Mouse (Mus musculus): Measurements from ENCODE around the gene Cfap73.

The Cfap73 gene

DNA sequence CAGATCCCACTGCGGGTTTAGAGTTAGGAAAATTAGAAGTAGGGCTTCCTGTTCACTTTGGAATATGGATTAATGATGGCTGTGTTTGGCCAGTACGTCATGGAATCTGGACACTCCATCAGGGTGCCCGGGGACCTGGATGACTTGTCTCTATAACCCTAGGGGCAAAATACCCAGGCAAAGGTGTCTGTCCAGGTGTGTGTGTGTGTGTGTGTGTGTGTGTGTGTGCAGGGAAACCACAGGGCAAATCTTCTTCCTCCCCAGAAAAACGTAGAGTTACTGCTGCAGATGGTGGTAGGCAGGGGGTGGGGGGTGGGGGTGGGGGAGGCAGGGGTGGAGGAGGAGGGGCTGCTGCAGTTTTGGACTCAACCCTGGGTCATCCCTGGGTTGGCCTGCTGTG is 13.3 kb upstream of the Cfap73 start:
- no peak for DNase-seq

DNA sequence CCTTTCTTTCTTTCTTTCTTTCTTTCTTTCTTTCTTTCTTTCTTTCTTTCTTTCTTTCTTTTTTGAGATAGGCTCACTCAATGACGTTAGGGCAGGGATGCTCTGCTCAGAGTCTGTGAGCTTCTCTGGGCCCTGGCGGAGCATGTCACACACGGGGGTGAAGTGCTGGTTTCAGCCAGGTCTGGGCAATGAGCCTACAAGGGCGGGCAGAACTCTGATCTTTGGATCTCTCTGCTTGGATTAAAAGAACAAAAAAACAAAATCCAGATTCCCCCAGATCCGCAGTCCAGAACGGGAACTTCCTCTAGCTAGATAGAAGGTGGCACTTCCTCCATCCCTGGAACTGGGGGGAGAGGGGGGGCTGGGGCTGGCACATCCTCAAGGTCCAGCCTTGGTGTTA is 11.8 kb upstream of the Cfap73 start:
- DNase-seq = no peak

DNA sequence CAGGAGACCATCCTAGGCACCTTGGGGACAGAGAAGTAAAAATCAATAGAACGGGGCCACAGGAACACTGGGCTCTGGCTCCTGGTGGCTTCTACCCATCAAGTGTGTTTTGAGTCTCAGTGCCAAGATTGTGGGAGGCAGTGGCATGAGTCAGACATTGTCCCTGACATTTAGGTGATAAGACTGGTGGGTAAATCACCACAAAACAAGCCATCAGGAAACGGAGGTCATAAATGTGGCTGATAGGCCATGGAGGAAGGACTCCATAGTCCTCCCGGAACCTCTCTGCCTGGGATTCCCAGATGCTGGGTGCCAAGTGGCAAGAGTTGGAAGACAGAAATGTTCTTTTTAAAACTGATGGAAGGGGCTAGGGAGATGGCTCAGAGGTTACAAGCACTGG is 10.2 kb upstream of the Cfap73 start:
- no peak for DNase-seq

DNA sequence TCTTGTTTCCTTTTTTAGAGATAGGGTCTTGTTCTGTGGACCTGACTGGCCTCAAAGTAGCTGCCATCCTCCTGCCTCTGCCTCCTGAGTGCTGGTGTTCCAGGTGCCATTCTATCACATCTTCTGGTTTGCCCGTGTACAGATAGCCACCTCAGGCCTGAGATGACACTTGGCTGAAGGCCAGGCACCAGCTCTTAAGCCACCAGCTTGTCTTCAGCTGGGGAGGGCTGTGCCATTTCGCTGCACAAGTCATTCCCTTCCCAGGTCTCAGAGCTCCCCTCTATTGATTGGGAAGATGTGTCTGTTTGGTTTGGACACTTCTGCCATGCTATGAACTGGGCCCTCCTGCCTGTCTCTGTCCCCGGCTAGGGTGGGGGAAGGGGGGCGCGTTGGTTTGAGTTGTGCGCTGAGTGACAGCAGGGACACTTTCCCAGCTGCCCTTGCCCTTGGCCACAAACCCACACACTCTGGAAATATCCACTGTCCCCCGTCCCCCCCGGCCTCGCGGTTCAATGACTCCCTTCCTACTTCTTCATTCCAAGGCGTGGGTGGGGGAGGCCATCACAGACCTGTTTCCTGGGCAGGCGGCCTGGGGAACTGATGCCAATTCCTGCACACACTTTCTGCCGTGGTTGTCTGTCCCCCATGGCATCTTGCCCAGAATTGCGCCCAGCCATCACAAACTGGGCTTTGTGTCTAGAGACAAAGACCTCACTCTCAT is 9.5 kb upstream of the Cfap73 start:
- no peak for DNase-seq

DNA sequence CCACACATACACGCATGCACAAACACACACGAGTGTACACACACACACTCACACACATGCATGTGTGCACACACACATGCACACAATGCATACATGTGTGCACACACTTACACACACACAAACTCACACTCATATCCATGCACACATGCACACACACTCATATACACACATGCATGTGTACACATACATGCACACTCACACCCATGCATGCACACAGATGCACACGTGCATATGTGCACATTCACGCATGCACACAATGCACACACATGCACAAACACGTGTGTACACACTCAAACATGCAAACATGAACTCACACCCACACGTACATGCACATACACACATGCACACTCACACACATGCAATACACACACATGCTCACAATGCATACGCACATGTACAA is 6.1 kb upstream of the Cfap73 start:
- no peak for DNase-seq

DNA sequence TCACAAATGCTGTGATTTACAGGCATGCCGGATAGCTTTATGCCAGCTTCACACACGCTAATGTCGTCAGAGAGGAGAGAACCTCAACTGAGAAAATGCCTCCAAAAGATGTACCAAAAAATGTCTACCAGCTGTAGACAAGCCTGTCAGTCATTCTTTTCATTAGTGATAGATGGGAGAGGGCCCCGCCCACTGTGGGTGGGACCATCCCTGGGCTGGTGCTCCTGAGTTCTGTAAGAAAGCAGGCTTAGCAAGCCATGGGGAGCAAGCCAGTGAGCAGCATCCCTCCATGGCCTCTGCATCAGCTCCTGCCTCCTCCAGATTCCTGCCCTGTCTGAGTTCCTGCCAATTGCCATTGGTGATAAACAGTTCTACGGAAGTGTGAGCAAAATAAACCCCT is 1.6 kb upstream of the Cfap73 start:
- DNase-seq = no peak

DNA sequence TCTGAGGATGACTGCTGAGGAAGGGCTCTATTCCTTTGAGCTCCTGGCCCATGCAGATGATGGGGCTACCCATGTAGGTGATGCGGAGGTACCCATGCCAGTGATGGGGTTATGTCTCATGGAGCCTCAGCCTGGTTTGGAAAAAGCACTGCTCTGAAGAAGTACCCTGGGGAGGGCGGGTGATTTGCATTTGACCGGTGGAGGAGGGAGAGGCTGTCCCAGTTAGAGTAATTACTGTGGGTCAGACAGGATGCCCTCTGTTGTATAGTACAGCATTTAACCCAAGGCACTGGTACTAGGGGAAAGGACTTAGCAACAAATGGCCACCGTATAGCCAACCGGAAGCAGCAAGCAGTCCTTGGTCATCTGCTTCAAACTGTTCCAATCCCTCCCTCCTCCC is 825 bp upstream of the Cfap73 start:
- no peak for DNase-seq

DNA sequence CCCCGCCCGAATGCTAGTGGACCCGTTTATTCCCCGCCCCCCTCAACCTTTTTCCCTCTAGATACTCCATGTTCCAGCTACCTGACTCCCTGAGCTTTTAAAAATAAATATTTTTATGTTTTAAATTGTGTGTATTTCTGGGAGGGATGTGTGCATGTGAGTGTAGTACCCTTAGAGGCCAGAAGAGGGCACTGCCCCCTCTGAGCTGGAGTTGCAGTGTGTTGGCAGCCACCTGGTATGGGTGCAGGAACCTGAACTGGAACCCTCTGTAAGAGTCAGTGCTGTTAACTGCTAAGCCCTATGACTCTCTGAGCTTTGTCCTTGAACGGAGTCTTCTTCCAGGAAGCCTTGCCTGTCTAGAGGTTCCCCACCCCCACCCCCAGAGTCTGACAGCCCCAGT is 2.1 kb downstream of the Cfap73 start:
- DNase-seq = no peak

DNA sequence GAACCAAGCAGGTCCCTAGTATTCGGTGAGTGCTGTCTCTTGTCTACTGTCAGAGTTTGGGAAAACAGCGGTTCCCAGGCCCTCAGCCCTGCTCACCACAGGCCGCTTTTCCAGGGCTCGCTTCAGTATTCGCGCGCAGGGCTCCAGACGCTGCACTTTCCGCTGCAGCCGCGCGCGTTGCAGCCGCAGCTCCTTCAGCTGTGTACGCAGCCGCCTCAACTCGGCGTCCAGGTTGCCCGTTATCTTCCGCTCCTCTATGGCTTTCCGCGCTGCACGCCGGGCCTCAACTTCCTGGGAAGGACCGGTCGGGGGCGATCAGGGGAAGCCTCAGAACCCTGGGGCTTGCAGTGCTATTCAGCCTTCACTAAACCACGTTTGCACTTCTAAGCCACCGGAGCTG is 2.9 kb downstream of the Cfap73 start:
- no peak for DNase-seq

DNA sequence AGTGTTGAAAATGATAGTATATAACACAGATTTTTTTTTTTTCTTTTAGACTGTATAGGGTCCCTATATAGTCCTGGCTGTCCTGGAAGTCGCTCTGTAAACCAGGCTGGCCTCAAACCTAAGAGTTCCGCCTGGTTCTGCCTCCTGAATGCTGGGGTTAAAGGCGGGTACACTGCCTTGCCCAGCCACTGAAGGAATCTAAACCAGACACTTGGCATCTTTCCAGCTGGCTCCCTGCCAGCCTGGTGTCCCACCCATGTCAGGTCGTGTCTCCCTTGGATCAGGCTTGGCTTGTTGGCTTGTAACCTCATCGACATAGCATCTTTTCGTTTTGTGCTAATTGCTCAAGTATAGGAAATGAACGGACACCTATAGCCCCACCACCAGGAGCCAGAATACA is 5.4 kb downstream of the Cfap73 start:
- peak; percentile 89 for DNase-seq

DNA sequence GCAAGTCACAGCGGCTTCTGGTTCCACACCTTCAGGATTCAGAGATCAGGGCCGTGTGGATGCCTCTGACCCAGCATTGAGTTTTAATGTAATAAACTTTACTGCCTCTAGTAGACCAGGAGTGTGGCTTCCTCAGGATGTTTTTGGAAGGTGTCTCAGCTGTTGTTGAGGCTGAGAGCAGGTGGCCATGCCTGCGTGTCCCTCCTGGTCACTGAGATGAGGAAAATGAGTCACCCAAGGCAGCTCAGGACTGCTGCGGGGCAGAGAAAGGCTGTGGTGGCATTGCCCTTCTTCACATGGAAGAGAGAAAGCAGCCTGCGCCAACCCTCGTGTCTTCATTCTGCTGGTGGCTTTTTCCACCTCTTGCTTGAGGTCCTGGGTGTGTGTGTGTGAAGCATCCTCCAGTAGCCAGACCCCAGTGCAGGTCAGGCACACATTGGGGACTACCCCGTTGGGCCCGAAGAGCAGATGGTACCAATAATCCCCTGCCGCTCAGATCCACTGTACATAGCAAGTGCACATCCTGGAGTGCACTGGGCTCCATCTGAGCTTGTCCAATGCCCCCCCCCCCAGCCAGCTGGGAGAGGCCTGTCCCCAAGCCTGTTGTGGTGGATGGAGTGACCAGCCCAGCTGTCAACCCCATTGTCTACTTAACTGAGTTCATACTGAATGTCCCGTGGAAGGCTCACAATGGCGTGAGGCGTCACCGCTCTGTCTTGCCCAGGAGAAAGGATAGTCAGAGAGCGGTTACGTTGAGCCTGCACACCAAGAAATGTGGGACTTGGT is 6.3 kb downstream of the Cfap73 start:
- no peak for DNase-seq

DNA sequence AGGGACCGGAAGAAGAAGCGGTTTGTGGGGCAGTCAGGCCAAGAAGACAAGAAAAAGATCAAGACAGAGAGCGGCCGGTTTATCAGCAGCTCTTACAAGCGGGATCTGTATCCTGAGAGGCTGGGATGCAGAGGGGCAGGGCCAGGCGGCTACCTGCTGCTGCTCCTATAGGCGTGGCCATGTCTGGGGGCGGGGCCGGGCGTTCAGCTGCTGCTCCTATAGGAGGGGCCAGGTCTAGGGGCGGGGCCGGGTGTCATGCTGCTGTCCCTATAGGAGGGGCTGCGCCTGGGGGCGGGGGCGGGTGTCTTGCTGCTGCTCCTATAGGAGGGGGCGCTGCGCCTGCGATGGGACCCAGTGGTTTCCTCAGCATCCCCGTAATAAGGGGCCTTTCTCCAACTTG is 7.6 kb downstream of the Cfap73 start:
- DNase-seq = peak; percentile 90

DNA sequence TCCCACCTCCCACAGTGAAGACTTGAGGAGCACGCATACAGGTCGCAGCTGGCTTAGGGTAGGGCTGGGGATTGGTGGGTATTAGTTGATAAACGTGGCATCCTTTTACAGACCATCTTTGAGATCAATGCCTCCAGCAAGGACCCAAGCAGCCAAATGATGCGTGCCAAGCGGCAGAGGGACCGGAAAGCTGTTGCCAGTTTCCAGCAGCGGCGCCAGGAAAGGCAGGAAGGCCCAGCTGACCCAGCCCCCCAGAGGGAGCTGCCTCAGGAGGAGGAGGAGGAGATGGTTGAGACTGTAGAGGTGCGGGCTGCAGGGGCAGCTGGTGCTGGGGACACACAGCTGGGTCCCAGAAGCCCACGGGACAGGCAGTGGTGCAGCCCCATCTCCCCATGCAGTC is 9.6 kb downstream of the Cfap73 start:
- DNase-seq = no peak

DNA sequence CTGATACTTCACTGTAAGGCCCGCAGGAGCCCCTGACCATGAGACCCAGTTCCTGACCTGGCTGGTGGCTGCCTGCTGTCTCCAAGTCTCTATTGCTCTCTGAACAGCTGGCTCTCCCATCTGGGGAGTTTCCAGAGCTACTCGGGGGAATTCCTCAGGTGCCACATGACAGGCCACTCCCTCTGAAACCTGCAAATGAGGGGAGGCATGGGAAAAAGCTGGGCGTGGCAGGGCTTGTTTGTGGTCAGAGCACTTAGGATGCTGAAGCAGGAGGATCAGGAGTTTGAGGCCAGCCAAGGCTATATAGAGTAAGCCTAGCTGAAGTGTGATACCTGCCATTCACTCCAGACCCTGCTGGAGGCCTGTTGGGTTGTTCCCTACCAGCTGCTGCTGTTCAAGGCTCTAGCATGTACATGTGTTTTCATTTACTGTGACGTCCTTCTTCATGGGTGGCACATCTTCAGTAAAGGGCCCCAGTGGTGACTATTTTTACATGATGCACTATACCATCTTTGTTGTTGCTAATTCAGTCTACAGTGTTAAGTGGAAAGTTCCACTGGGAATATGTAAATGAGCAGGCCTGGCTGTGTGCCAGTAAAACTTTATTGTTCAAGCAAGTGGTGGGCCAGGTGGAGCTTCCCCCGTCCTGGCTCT is 11.7 kb downstream of the Cfap73 start:
- no peak for DNase-seq

DNA sequence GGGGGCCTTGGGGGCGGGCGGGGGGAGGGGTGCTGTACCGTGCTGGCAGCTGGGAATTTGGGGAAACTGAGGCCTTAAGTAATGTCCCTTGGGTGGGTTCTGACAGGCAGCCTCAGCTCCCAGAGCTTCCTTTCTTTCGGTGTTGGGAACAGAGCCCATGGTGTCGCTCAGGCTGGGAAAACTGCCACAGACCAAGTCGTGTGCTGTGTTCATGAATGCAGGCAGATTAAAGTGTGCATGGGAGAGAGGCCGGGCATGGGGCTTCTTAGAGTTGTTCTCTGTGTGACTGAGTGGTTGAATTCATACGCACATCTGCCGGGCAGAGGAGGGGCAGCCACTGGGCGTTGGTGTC is 12.2 kb downstream of the Cfap73 start:
- DNase-seq = no peak

DNA sequence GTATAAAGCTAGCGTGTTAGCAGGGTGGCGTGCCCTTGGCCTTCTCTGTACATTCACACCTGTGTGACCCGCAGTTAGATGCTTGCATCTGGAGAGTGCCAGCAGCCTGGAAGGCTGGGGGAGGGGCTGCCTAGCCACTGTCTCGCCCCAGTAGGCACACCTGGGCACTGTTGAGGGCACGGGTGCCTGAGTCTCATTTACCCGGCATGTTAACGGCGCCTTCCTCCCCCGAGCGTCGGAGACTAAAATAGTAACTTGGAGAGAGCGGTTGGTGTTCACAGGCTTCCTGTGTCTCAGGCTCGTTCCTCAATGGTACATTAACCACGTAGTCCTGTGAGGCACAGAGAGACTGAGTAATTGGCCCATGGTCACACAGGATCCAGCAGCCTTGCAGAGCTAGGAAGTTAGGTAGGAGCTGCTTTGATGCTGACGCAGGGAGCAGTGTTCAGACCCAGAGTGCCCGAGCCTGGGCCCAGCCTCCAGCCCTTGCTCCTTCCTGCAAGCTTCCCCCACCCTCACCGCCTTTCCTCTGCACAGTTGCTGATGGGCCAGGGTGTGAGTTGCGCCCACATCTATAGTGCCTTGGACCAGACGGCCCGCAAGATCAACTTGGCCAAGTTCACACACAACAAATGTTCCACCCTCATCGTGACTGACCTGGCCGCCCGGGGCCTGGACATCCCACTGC is 12.8 kb downstream of the Cfap73 start:
- no peak for DNase-seq

DNA sequence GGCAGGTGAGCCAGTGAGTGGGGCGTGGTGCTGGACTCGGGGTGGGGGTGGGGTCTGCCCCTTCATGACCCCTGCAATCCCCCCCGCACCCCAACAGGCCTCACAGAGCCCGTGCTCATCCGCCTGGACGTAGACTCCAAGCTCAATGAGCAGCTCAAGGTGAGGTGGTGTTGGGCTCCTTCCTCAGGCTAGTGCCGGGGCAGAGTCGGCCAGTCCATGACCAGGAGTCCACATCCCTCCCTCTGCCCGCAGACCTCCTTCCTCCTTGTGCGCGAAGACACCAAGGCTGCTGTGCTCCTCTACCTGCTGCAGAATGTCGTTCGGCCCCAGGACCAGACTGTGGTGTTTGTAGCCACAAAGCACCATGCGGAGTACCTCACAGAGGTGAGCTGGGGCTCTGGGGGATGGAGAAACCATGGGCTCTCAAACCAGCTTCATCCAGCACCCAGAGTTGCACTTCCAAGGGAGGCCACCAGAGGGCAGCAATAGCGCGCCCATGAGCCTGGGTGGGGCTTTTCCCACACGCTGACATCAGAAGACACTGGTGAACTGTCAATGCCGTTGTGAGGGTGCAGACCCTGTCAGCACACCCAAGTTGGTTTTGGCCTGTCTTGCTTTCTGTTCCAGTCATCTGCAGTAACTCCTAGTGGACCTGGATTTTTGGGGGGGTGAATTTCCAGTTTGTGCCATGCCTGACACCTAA is 13.5 kb downstream of the Cfap73 start:
- DNase-seq = peak; percentile 97

DNA sequence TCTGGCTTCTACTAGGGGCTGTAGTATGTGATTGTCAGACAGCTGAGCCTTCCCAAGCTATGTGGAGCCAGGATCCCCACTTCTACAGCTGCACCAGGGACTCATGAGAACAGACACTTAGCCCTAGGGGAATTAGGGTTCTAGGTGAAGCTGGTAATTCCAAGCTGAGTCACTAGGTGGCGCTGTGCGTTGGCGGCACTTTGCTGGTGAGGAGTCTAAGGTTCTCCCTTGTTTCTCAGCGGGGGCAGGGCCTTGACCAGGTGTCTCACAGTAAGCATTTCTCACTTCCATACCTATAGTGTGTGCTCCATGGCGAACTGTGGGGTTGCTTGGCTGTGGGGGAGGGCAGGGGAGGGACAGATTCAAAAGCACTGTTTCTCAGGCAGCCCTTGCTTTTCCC is 14.8 kb downstream of the Cfap73 start:
- DNase-seq = no peak

DNA sequence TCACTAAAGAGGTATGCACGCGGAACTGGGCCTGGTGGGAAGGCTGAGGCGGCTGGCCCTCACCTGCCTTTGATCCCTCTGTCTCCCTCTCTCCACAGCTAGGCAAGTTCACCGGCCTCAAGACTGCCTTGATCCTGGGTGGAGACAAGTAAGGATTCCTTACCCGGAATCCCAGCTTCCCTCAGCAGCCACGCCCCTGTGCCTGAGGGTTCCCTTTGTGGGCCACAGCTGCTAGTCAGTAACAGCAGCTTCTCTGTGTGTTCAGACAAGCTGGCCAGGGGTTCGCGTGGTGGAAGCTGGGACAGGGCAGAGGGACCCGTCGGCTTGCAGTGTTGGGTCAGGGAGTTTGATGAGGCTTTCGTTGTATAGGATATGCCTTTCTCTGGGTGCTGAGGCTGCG is 15.3 kb downstream of the Cfap73 start:
- DNase-seq = no peak

DNA sequence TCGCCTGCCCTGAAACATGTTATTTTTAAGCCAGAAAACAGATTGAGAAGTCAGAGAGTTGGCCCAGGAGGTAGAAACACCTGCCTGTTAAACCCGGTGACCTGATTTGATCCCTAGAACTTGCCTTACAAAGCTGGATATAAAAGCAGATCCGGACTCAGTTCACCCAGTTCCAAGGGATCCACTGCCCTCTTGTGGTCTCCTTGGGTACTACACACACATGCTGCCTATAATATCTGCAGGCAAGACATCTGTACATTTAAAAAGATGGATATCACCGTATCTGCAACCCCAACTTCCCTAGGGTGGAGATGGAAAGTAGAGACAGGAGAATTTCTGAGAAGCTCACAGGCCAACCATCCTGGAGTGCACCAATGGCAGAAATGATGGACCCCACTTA is 18.1 kb downstream of the Cfap73 start:
- DNase-seq = no peak

DNA sequence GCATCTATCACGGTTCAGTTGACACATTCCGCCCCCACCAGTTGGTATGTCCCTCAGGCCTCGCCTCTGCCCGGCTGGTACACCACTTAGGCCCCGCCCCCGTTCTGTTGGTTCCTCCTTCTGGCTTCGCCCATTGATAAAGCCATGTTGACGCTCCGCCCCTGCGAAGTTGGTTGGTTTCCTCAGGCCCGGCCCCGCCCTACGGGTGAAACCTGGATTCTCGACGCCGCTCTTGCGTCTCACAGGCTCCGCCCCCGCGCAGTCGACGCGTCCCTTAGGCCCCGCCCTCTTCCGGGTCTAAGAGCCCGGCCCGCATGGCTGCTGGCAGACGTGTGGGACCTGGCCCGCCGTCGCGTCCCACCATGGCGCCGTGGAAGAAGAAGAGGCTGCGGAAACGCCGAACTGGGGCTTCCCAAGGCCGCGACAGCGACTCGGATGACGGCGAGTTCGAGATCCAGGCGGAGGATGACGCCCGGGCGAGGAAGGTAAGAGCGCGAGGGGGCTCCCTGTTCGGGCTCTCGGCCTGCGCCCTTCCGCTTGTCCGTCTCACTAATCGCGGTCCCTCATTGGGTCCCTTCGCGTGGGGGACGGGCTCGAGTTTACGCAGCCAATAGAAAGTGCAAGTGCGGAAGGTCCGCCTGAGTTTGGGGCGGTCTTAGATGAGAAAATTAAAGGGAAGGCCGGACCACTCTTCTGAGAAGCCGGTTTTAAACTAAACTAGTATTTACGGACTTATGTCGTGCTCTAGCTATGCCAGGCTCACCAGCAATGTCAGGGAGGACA is 21.0 kb downstream of the Cfap73 start:
- peak; percentile 100 for DNase-seq

DNA sequence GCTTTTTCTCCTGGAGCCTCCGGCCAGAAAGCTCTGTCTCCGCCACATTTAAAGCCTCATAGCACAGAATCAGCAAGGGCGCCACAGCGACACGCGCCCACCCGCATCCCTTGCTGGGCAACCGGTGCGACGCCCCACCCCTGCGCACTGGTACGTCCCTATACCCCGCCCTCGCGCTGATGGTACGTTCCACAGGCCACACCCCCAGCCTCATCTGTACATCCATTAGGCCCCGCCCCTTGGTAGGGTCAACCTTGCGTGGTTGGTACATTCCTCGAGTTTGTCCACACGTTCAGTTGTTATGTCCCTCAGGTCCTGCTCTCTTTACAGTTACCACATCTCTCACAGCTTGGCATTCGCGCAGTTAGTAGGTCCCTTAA is 21.6 kb downstream of the Cfap73 start, which contains the start of the genes Rita1 and Ddx54:
Rita1 (minus strand) TSS at position 148 of the 380 bp plus-strand sequence.
Ddx54 (plus strand) TSS at position 298 of the 380 bp plus-strand sequence.
- DNase-seq = peak; percentile 100

Data from heart, adult 11 months (tissue).